Mouse (Mus musculus): ENCODE data around the gene Tpm3. TPM values are rescaled to one million over a fixed set of nuclear protein-coding genes. Genes with fewer than 3 reads are reported as not detected.
"Not testable (repeated sequence)": the region's sequence is repeated elsewhere in the genome, so short reads cannot be mapped to it uniquely, and the experiment has no call there.

The Tpm3 gene
- polyA plus RNA-seq, 1 experiment from 2014 or later: 496 TPM

GRCm38 (mm10) chr3:90122036-90122435 is 49.6 kb downstream of the Tpm3 start:
- not testable (repeated sequence) for H3K9me3 ChIP-seq; H3K4me3 ChIP-seq (replicated peaks); H3K27me3 ChIP-seq; H3K4me2 ChIP-seq; H3K27ac ChIP-seq; H3K36me3 ChIP-seq (replicated peaks); H3K4me1 ChIP-seq; ATAC-seq (ENCODE audit: low FRiP score); H3K9ac ChIP-seq
- 80% methylated on average over 5 of the region's 5 CpGs for WGBS

GRCm38 (mm10) chr3:90125710-90126109 is 53.3 kb downstream of the Tpm3 start:
- WGBS: 85% methylated on average over 5 of the region's 5 CpGs
- H3K27me3 ChIP-seq: no peaks in the 10 kb centered on the region
- H3K9ac ChIP-seq: no peak overlapping the region
- no peak overlapping the region for H3K4me3 ChIP-seq (replicated peaks)
- no peak for ATAC-seq (ENCODE audit: low FRiP score)
- H3K27ac ChIP-seq: no peak overlapping the region
- no peaks in the 10 kb centered on the region for H3K36me3 ChIP-seq (replicated peaks)
- H3K4me1 ChIP-seq: no peaks in the 10 kb centered on the region
- no peaks in the 10 kb centered on the region for H3K9me3 ChIP-seq
- H3K4me2 ChIP-seq: no peak overlapping the region

GRCm38 (mm10) chr3:90127881-90128280 is 55.4 kb downstream of the Tpm3 start:
- Histone ChIP-seq H3K27ac (no peak overlapping the region), H3K9me3 (no peaks in the 10 kb centered on the region), H3K36me3 (replicated peaks) (no peaks in the 10 kb centered on the region), H3K4me2 (no peak overlapping the region), H3K9ac (no peak overlapping the region), H3K4me1 (no peaks in the 10 kb centered on the region), H3K27me3 (no peaks in the 10 kb centered on the region), H3K4me3 (replicated peaks) (no peak overlapping the region)
- WGBS: 90% methylated on average over 6 of the region's 6 CpGs
- ATAC-seq (ENCODE audit: low FRiP score): no peak

GRCm38 (mm10) chr3:90132745-90133144 is 60.3 kb downstream of the Tpm3 start:
- Histone ChIP-seq H3K4me3 (replicated peaks) (no peak overlapping the region), H3K4me2 (no peak overlapping the region), H3K9ac (no peak overlapping the region), H3K4me1 (no peaks in the 10 kb centered on the region), H3K27me3 (no peaks in the 10 kb centered on the region), H3K36me3 (replicated peaks) (no peaks in the 10 kb centered on the region), H3K9me3 (no peaks in the 10 kb centered on the region), H3K27ac (no peak overlapping the region)
- ATAC-seq (ENCODE audit: low FRiP score): no peak
- WGBS: 87% methylated on average over 3 of the region's 3 CpGs

GRCm38 (mm10) chr3:90133331-90133730 is 60.9 kb downstream of the Tpm3 start:
- Histone ChIP-seq H3K9me3 (no peaks in the 10 kb centered on the region), H3K4me1 (no peaks in the 10 kb centered on the region), H3K4me3 (replicated peaks) (no peak overlapping the region), H3K36me3 (replicated peaks) (no peaks in the 10 kb centered on the region), H3K27ac (no peak overlapping the region), H3K27me3 (no peaks in the 10 kb centered on the region), H3K4me2 (no peak overlapping the region), H3K9ac (no peak overlapping the region)
- 94% methylated on average over 1 of the region's 1 CpGs for WGBS
- no peak for ATAC-seq (ENCODE audit: low FRiP score)

DNA sequence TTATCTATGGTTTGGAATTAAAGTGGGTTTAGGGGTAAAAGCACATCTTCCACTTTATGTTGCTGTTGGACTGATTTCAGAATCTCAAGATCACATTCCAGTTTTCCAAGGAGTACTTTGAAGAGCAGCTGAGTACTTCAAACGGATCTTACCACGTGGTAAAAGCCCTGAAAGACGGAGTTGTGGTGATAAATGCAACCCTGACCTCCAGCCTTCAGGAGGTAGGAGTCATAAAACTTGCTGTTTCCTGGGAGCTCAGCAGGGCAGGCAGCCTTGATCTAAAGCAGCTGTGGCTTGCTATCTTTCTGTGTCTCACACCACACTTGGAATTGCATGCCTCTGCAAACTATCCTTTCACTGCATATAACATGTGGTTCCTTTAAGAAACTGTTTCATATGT is 62.0 kb downstream of the Tpm3 start:
- Histone ChIP-seq H3K4me2 (no peak overlapping the region), H3K9me3 (no peaks in the 10 kb centered on the region), H3K27ac (no peak overlapping the region), H3K36me3 (replicated peaks) (no peaks in the 10 kb centered on the region), H3K4me3 (replicated peaks) (no peak overlapping the region), H3K4me1 (no peaks in the 10 kb centered on the region), H3K9ac (no peak overlapping the region), H3K27me3 (no peaks in the 10 kb centered on the region)
- no peak for ATAC-seq (ENCODE audit: low FRiP score)
- WGBS: 77% methylated on average over 3 of the region's 3 CpGs

GRCm38 (mm10) chr3:90134993-90135392 is 62.5 kb downstream of the Tpm3 start:
- WGBS: 90% methylated on average over 5 of the region's 5 CpGs
- no peak for ATAC-seq (ENCODE audit: low FRiP score)

GRCm38 (mm10) chr3:90136660-90137059 is 64.2 kb downstream of the Tpm3 start:
- 31% methylated on average over 13 of the region's 13 CpGs for WGBS
- ATAC-seq (ENCODE audit: low FRiP score): no peak
- H3K9ac ChIP-seq: no peak overlapping the region
- no peak overlapping the region for H3K4me3 ChIP-seq (replicated peaks)
- no peaks in the 10 kb centered on the region for H3K4me1 ChIP-seq
- H3K27me3 ChIP-seq: no peaks in the 10 kb centered on the region
- no peaks in the 10 kb centered on the region for H3K36me3 ChIP-seq (replicated peaks)
- no peaks in the 10 kb centered on the region for H3K9me3 ChIP-seq
- H3K27ac ChIP-seq: no peak overlapping the region
- no peak overlapping the region for H3K4me2 ChIP-seq

More at GRCm38 (mm10) chr3:90134993-90135392, 62.5 kb downstream of the Tpm3 start:
- Histone ChIP-seq H3K27me3 (no peaks in the 10 kb centered on the region), H3K4me3 (replicated peaks) (no peak overlapping the region), H3K9ac (no peak overlapping the region), H3K9me3 (no peaks in the 10 kb centered on the region), H3K4me2 (no peak overlapping the region), H3K27ac (no peak overlapping the region), H3K4me1 (no peaks in the 10 kb centered on the region), H3K36me3 (replicated peaks) (no peaks in the 10 kb centered on the region)

DNA sequence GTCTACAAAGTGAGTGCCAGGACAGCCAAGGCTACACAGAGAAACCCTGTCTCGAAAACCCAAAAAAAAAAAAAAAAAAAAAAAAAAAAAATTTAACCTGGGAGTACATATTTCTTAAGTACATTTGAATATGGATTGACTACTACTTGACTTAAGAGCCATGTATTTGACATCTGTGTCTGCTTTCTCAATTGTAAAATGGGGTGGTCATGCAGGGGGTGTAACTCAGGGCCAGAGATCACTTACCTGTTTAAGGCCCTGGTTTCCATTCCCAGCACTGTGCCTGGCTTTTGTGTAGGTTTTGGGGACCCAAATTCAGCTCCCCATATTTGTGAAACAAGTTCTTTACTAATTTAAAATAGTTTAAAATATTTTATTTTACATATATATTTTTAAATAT is 65.2 kb downstream of the Tpm3 start:
- Histone ChIP-seq H3K4me3 (replicated peaks) (no peak overlapping the region), H3K9ac (no peak overlapping the region), H3K27me3 (no peaks in the 10 kb centered on the region), H3K27ac (no peak overlapping the region), H3K4me2 (no peak overlapping the region), H3K4me1 (no peaks in the 10 kb centered on the region), H3K9me3 (no peaks in the 10 kb centered on the region), H3K36me3 (replicated peaks) (no peaks in the 10 kb centered on the region)
- WGBS: 100% methylated on average over 1 of the region's 1 CpGs
- no peak for ATAC-seq (ENCODE audit: low FRiP score)

DNA sequence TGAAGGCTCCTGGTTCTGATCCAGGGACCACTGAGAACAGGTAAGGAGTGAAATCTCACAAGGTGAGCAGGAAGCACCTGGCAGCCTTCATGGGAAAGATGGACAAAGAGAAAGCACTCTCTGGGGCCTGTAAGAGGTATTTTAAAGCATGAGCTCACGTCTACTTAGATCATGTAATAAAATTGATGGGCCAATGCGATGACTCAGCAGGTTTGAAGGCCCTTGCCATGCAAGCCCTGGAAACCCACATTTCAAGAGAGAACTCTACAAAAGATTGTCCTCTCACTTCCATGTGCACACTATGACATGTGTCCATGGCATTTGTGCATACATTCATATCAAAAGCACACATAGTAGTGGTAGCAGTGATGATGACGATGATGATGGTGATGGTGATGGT is 67.5 kb downstream of the Tpm3 start:
- no peak for ATAC-seq (ENCODE audit: low FRiP score)
- WGBS: 89% methylated on average over 3 of the region's 3 CpGs
- no peaks in the 10 kb centered on the region for H3K9me3 ChIP-seq
- no peak overlapping the region for H3K27ac ChIP-seq
- no peak overlapping the region for H3K4me2 ChIP-seq
- H3K4me1 ChIP-seq: no peaks in the 10 kb centered on the region
- H3K9ac ChIP-seq: no peak overlapping the region
- no peak overlapping the region for H3K4me3 ChIP-seq (replicated peaks)
- H3K36me3 ChIP-seq (replicated peaks): no peaks in the 10 kb centered on the region
- no peaks in the 10 kb centered on the region for H3K27me3 ChIP-seq

DNA sequence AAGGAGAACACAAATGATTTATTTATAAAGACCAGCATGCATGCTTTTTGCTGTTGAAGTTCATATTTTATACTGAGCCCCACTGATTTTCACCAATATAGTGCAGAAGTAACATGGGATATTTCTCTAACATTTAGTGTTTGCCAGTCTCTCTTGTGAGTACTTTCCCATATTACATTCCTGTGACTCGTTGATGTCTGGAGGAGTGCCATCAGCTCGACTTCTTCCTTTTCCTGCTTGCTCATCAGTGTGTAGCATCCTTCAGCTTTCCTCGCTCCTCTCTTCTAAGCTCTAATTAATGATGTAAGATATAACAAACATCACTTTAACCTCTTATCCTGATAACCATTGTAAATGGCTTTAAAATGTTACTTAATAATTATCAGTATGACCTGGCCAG is 73.0 kb downstream of the Tpm3 start:
- H3K4me3 ChIP-seq (replicated peaks): no peak overlapping the region
- 85% methylated on average over 3 of the region's 3 CpGs for WGBS

GRCm38 (mm10) chr3:90146651-90147050 is 74.2 kb downstream of the Tpm3 start:
- 100% methylated on average over 1 of the region's 1 CpGs for WGBS
- Histone ChIP-seq H3K4me2 (no peak overlapping the region), H3K27me3 (no peaks in the 10 kb centered on the region), H3K27ac (no peak overlapping the region), H3K9ac (no peak overlapping the region), H3K4me1 (no peaks in the 10 kb centered on the region), H3K4me3 (replicated peaks) (no peak overlapping the region), H3K9me3 (no peaks in the 10 kb centered on the region), H3K36me3 (replicated peaks) (no peaks in the 10 kb centered on the region)
- ATAC-seq (ENCODE audit: low FRiP score): no peak

More for the DNA sequence above, 73.0 kb downstream of the Tpm3 start:
- no peak for ATAC-seq (ENCODE audit: low FRiP score)
- H3K36me3 ChIP-seq (replicated peaks): no peaks in the 10 kb centered on the region
- H3K9ac ChIP-seq: no peak overlapping the region
- H3K4me2 ChIP-seq: no peak overlapping the region
- no peaks in the 10 kb centered on the region for H3K4me1 ChIP-seq
- no peaks in the 10 kb centered on the region for H3K9me3 ChIP-seq
- no peaks in the 10 kb centered on the region for H3K27me3 ChIP-seq
- H3K27ac ChIP-seq: no peak overlapping the region

All from forebrain, embryonic 12.5 days (tissue).